Mouse (Mus musculus): ENCODE measurements at regions not wholly inside any gene's neighbourhood (a gene's known extent, or its start where the extent isn't known, plus 50 kb on each side); places are given as distances from the start of the nearest gene placed in this dataset.

GRCm38 (mm10) chr6:143380490-143380889 is 213.5 kb downstream of the Etnk1 start:
- no peak for TF ChIP-seq CTCF (IDR thresholded peaks at IDR 0.05; ENCODE audit: control insufficient read depth, insufficient read depth, insufficient read length)
- TF ChIP-seq FOSL1 (IDR thresholded peaks at IDR 0.05; ENCODE audit: insufficient read depth, low read length, poor library complexity, severe bottlenecking): no peak
